Mouse (Mus musculus): ENCODE data around the gene Prodh2. TPM values are rescaled to one million over a fixed set of nuclear protein-coding genes. Genes with fewer than 3 reads are reported as not detected.
"Not testable (repeated sequence)": the region's sequence is repeated elsewhere in the genome, so short reads cannot be mapped to it uniquely, and the experiment has no call there.

The Prodh2 gene
- total RNA-seq (2015) (not detected in 2 replicates), total RNA-seq (2017) (not detected in 2 replicates)

- no peak for ATAC-seq (ENCODE audit: poor library complexity, severe bottlenecking)
Measured at GRCm38 (mm10) chr7:30493401-30493931, at the start of gene Prodh2. Prodh2 (plus strand) TSS chr7:30493622.

- ATAC-seq (ENCODE audit: poor library complexity, severe bottlenecking), result no peak
Measured at GRCm38 (mm10) chr7:30443696-30444095, 49.7 kb upstream of the Prodh2 start.

- no peak for ATAC-seq (ENCODE audit: poor library complexity, severe bottlenecking)
Measured at GRCm38 (mm10) chr7:30444154-30444970, 49.1 kb upstream of the Prodh2 start.

GRCm38 (mm10) chr7:30444971-30445751 lies 48.3 kb upstream of the Prodh2 start, which contains the start of gene Aplp1:
Aplp1 (minus strand) TSS chr7:30445535.
- peak; percentile 21; the same call in 1 of the 2 replicates for ATAC-seq (ENCODE audit: poor library complexity, severe bottlenecking)

- no peak for ATAC-seq (ENCODE audit: poor library complexity, severe bottlenecking)
Measured at GRCm38 (mm10) chr7:30450241-30450640, 43.2 kb upstream of the Prodh2 start.

GRCm38 (mm10) chr7:30453327-30453726 lies 40.1 kb upstream of the Prodh2 start:
- ATAC-seq (ENCODE audit: poor library complexity, severe bottlenecking), result 0 out of 2 replicates have a peak, but pooled peaks have one; percentile 13

GRCm38 (mm10) chr7:30453766-30454165 lies 39.7 kb upstream of the Prodh2 start:
- ATAC-seq (ENCODE audit: poor library complexity, severe bottlenecking), result peak; percentile 92

- ATAC-seq (ENCODE audit: poor library complexity, severe bottlenecking), result peak; percentile 31; the same call in 1 of the 2 replicates
Measured at GRCm38 (mm10) chr7:30454259-30454658, 39.2 kb upstream of the Prodh2 start.

GRCm38 (mm10) chr7:30456487-30456886 lies 36.9 kb upstream of the Prodh2 start:
- ATAC-seq (ENCODE audit: poor library complexity, severe bottlenecking), result no peak

- ATAC-seq (ENCODE audit: poor library complexity, severe bottlenecking), result no peak
Measured at GRCm38 (mm10) chr7:30456911-30457628, 36.4 kb upstream of the Prodh2 start.

- no peak for ATAC-seq (ENCODE audit: poor library complexity, severe bottlenecking)
Measured at GRCm38 (mm10) chr7:30457629-30458330, 35.6 kb upstream of the Prodh2 start, which contains the start of the genes Kirrel2 and Nphs1. Kirrel2 (minus strand) TSS chr7:30457690. Nphs1 (plus strand) TSS chr7:30458315.

GRCm38 (mm10) chr7:30459484-30459883 lies 33.9 kb upstream of the Prodh2 start:
- ATAC-seq (ENCODE audit: poor library complexity, severe bottlenecking), result no peak

- ATAC-seq (ENCODE audit: poor library complexity, severe bottlenecking), result no peak
Measured at GRCm38 (mm10) chr7:30463568-30463967, 29.9 kb upstream of the Prodh2 start.

GRCm38 (mm10) chr7:30463996-30464395 lies 29.4 kb upstream of the Prodh2 start:
- no peak for ATAC-seq (ENCODE audit: poor library complexity, severe bottlenecking)

- no peak for ATAC-seq (ENCODE audit: poor library complexity, severe bottlenecking)
Measured at GRCm38 (mm10) chr7:30464816-30465300, 28.6 kb upstream of the Prodh2 start.

- ATAC-seq (ENCODE audit: poor library complexity, severe bottlenecking), result peak; percentile 91
Measured at GRCm38 (mm10) chr7:30472411-30472810, 21.0 kb upstream of the Prodh2 start.

- ATAC-seq (ENCODE audit: poor library complexity, severe bottlenecking), result no peak
Measured at GRCm38 (mm10) chr7:30474999-30475398, 18.4 kb upstream of the Prodh2 start.

GRCm38 (mm10) chr7:30476136-30476535 lies 17.3 kb upstream of the Prodh2 start:
- ATAC-seq (ENCODE audit: poor library complexity, severe bottlenecking), result not testable (repeated sequence)

All from megakaryocyte, adult 5-6 weeks (primary cell).